Comparison of ENCODE assay signal across 14 mouse cellular contexts in the genomic region with DNA sequence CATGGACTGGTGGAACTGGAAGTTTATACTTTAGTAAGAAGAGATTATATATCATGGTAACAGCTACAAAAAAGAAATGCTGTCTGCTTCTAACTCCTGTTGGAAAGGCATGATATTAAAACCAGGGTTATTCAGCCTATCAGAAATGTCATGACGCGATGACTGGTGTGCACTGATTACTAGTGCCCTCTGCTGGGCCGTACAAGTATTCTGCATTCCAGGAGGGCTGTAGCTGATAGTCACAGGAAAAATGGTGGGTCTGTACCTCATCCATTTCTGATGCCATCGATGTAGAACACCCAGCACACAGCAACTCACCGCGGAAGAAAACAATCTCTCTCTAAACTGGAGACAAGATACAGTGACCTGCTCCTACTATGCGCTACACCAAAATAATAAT.
DNase-seq lines count a peak whose midpoint lies in the region; ATAC-seq and TF ChIP-seq lines count a peak whose summit lies in the region.
"Had no signal": no experiment of that assay in that cellular context is flagged by ENCODE, and none has a peak within 500 bp of the region (broad histone marks: within the 10 kb centered on the region; RNA-seq: fewer than 3 reads in every experiment).

No protein-coding gene starts in this region.

- ATAC-seq in kidney, postnatal 0 days (replicated peaks; ENCODE audit: low FRiP score, low read depth), result no peak
- no peak for ATAC-seq in kidney, embryonic 15.5 days (replicated peaks; ENCODE audit: low FRiP score)
- no peak for ATAC-seq in neural tube, embryonic 11.5 days (ENCODE audit: insufficient read depth, low FRiP score, low TSS enrichment)
- no peak for ATAC-seq in neural tube, embryonic 15.5 days (ENCODE audit: low FRiP score)
- ATAC-seq in megakaryocyte, adult 5-6 weeks (ENCODE audit: poor library complexity, severe bottlenecking), result no peak
- ATAC-seq: activated CD4-positive, CD25-positive, alpha-beta regulatory T cell, adult 4 months; intestine, embryonic 16.5 days had no signal

- H3K4me2 ChIP-seq in kidney, postnatal 0 days (ENCODE audit: low read length), result no peak overlapping the region
- H3K4me2 ChIP-seq in kidney, embryonic 15.5 days, result no peak overlapping the region
- H3K4me2 ChIP-seq in neural tube, embryonic 11.5 days (ENCODE audit: low read depth), result no peak overlapping the region
- no peak overlapping the region for H3K4me2 ChIP-seq in neural tube, embryonic 15.5 days
- H3K4me2 ChIP-seq: heart, embryonic 11.5 days had no signal

- H3K27me3 ChIP-seq in cerebellum, adult 2 months (ENCODE audit: control insufficient read depth, insufficient read depth, low read length), result no peaks in the 10 kb centered on the region
- H3K27me3 ChIP-seq in kidney, postnatal 0 days (ENCODE audit: insufficient read depth, low read length), result no peaks in the 10 kb centered on the region
- H3K27me3 ChIP-seq in kidney, embryonic 15.5 days, result no peaks in the 10 kb centered on the region
- H3K27me3 ChIP-seq in neural tube, embryonic 11.5 days (ENCODE audit: control insufficient read depth, insufficient read depth, low read length), result no peaks in the 10 kb centered on the region
- H3K27me3 ChIP-seq in neural tube, embryonic 15.5 days (replicated peaks), result no peaks in the 10 kb centered on the region

- 71% methylated on average over 7 of the region's 7 CpGs for WGBS in cerebellum, adult 2 months
- 78% methylated on average over 7 of the region's 7 CpGs for WGBS in kidney, postnatal 0 days
- WGBS in kidney, embryonic 15.5 days, result 76% methylated on average over 7 of the region's 7 CpGs
- 77% methylated on average over 7 of the region's 7 CpGs for WGBS in neural tube, embryonic 11.5 days
- WGBS in neural tube, embryonic 15.5 days, result 81% methylated on average over 7 of the region's 7 CpGs

- H3K4me1 ChIP-seq in cerebellum, adult 2 months (ENCODE audit: control insufficient read depth, insufficient read depth, low read length), result no peaks in the 10 kb centered on the region
- no peaks in the 10 kb centered on the region for H3K4me1 ChIP-seq in kidney, postnatal 0 days (replicated peaks; ENCODE audit: insufficient read depth, low read length)
- no peaks in the 10 kb centered on the region for H3K4me1 ChIP-seq in kidney, embryonic 15.5 days
- H3K4me1 ChIP-seq in neural tube, embryonic 11.5 days (ENCODE audit: control insufficient read depth, insufficient read depth, low read length), result no peaks in the 10 kb centered on the region
- no peaks in the 10 kb centered on the region for H3K4me1 ChIP-seq in neural tube, embryonic 15.5 days

- H3K27ac ChIP-seq in cerebellum, adult 2 months (ENCODE audit: insufficient read depth, low read length), result no peak overlapping the region
- no peak overlapping the region for H3K27ac ChIP-seq in kidney, postnatal 0 days
- H3K27ac ChIP-seq in kidney, embryonic 15.5 days, result no peak overlapping the region
- no peak overlapping the region for H3K27ac ChIP-seq in neural tube, embryonic 11.5 days (ENCODE audit: low read depth, low read length)
- H3K27ac ChIP-seq in neural tube, embryonic 15.5 days (replicated peaks), result no peak overlapping the region
- H3K27ac ChIP-seq: liver, embryonic 14.5 days had no signal

- H3K9ac ChIP-seq in kidney, postnatal 0 days (ENCODE audit: low read depth, low read length), result no peak overlapping the region
- no peak overlapping the region for H3K9ac ChIP-seq in kidney, embryonic 15.5 days
- no peak overlapping the region for H3K9ac ChIP-seq in neural tube, embryonic 11.5 days (ENCODE audit: low read length)
- no peak overlapping the region for H3K9ac ChIP-seq in neural tube, embryonic 15.5 days (replicated peaks)
- H3K9ac ChIP-seq: liver, embryonic 14.5 days had no signal

- no peak for TF ChIP-seq POLR2A in cerebellum, adult 2 months (IDR thresholded peaks at IDR 0.05; ENCODE audit: borderline replicate concordance, insufficient read depth, low read length)

- 0 out of 2 replicates have a peak, but pooled peaks have one; percentile 4 for TF ChIP-seq CTCF in cerebellum, adult 2 months (IDR thresholded peaks at IDR 0.05; ENCODE audit: borderline replicate concordance, insufficient read depth, low read depth, low read length)
- TF ChIP-seq CTCF in kidney, postnatal 0 days (IDR thresholded peaks at IDR 0.05; ENCODE audit: low read depth), result peak; percentile 65

- no peak overlapping the region for H3K4me3 ChIP-seq in cerebellum, adult 2 months (replicated peaks; ENCODE audit: insufficient read depth, low read depth, low read length)
- no peak overlapping the region for H3K4me3 ChIP-seq in kidney, postnatal 0 days (replicated peaks; ENCODE audit: low read depth, low read length)
- H3K4me3 ChIP-seq in kidney, embryonic 15.5 days (replicated peaks), result no peak overlapping the region
- no peak overlapping the region for H3K4me3 ChIP-seq in neural tube, embryonic 11.5 days (ENCODE audit: low read depth, low read length)
- H3K4me3 ChIP-seq in neural tube, embryonic 15.5 days (replicated peaks), result no peak overlapping the region

- no peaks in the 10 kb centered on the region for H3K9me3 ChIP-seq in kidney, postnatal 0 days (replicated peaks; ENCODE audit: low read length)
- H3K9me3 ChIP-seq in kidney, embryonic 15.5 days (replicated peaks), result no peaks in the 10 kb centered on the region
- H3K9me3 ChIP-seq in neural tube, embryonic 11.5 days (ENCODE audit: control insufficient read depth, low read length), result no peaks in the 10 kb centered on the region
- no peaks in the 10 kb centered on the region for H3K9me3 ChIP-seq in neural tube, embryonic 15.5 days (replicated peaks)

- H3K36me3 ChIP-seq in kidney, postnatal 0 days (ENCODE audit: insufficient read depth, low read length), result no peaks in the 10 kb centered on the region
- no peaks in the 10 kb centered on the region for H3K36me3 ChIP-seq in kidney, embryonic 15.5 days
- H3K36me3 ChIP-seq in neural tube, embryonic 11.5 days (ENCODE audit: control insufficient read depth, insufficient read depth, low read length), result no peaks in the 10 kb centered on the region
- H3K36me3 ChIP-seq in neural tube, embryonic 15.5 days, result no peaks in the 10 kb centered on the region

- DNase-seq in cerebellum, adult 2 months, result no peak
- DNase-seq in cerebellum, adult 9-10 months, result no peak
- DNase-seq in kidney, postnatal 0 days (ENCODE audit: low spot score), result peak; percentile 29
- peak; percentile 17 for DNase-seq in neural tube, embryonic 11.5 days (ENCODE audit: low spot score)
- no peak for DNase-seq in ovary, postnatal 36 days (ENCODE audit: low spot score)
- DNase-seq: B cell, adult 2 months; thymus, postnatal 25 days had no signal

Comparison
In these comparisons a context has a peak if more than half of its experiments do, and no peak if none do; other contexts are left out.
1. DNase-seq: peak in kidney, postnatal 0 days (single experiment) and neural tube, embryonic 11.5 days (single experiment); none in cerebellum, adult 2 months (0 of 2), cerebellum, adult 9-10 months (single experiment) and ovary, postnatal 36 days (single experiment).